Mouse (Mus musculus) embryo, embryonic 11 days (tissue): ENCODE data around the gene Gm11937.
"Not testable (repeated sequence)": the region's sequence is repeated elsewhere in the genome, so short reads cannot be mapped to it uniquely, and the experiment has no call there.

Experiments used
- DNase-seq: peaks from one replicate; pipeline ENCODE4 v3.0.0-alpha.2; 2015

Gene Gm11937

DNA sequence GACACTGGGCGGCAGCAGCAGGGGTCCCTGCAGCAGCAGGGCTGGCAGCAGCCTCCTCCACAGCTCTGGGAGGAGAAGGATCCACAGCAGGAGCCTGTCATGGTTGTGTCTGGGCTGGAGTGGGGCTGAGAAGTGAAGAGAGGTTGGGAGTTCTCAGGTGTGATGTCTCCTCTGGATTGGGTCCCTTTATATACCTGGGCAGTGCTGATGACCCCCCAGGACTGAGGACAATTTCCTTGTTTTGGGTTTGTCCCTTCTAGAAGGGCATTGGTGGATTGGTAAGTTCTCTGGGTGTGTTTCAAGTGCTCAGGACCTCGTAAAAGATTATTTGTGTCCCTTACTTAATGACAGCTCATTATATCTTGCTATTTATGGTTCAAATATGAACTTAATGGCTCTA lies at the start of gene Gm11937:
TSS of gene Gm11937 (minus strand) at position 101 of the 400 bp plus-strand sequence.
- not testable (repeated sequence) for DNase-seq

- no peak for DNase-seq
Observed at GRCm38 (mm10) chr11:99659256-99659655, 49.3 kb upstream of the Gm11937 start.

- not testable (repeated sequence) for DNase-seq
Observed at GRCm38 (mm10) chr11:99658467-99659010, 48.5 kb upstream of the Gm11937 start, which contains the start of gene Gm11563. Gene Gm11563, minus strand, starts transcription at chr11:99658960.

DNA sequence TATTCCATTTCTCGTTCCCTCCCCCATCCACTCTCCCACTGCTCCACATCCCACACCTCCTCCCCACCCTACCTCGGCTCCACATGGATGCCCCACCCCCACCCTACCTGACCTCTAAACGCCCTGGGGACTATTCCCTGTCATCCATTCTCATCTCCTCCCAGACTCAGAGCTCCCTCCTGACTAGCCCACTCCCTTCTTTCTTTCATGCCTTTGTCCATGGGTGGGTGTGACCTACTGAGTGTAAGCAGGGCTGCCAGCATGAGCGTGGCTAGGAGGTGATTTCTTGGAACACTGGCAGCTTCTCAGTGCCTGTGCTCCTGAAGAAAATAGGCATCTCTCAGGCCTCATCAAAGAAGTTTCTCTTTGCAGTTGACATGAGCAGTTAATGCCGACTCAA lies 47.1 kb upstream of the Gm11937 start:
- no peak for DNase-seq

DNA sequence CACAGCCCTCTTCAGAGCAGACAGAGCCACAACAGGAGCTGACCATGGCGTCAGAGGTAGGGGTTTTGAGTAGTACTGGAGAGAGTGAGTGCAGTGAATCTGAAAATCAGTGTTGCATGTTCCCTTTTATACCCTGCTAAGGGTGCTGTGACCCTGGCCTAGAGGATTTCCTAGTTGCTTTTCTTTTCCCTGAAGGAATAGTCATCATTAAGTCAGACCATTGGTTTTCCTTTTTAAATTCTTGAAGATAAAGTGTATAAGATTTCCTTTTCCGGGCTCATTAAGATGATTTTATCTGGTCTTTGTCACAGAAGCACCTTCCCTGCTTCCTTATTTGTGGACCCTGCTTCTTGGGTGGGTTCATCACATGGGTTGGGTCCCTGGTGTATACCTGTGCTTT lies 40.1 kb upstream of the Gm11937 start, which contains the start of gene Gm11555:
TSS of gene Gm11555 (minus strand) at position 101 of the 400 bp plus-strand sequence.
- no peak for DNase-seq

DNA sequence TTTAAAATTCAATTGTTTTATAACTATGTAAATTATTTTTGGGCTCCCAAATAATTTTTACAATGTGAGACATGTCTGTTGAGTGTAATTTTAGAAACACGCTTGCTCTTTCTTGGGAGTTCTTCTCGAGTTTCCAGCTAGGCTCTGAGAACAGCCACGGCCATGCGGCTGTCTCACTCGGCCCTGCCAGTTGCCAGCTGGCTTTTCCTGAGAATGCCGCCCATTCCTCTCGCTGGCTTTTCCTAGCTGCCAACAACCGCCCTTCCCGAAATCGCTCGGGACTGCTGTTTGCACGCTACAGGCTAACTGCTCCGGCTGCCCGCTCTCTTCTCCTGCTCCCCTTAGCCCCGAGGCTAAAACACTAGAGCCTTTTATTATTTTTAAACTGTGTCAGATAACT lies 36.5 kb upstream of the Gm11937 start:
- no peak for DNase-seq

DNA sequence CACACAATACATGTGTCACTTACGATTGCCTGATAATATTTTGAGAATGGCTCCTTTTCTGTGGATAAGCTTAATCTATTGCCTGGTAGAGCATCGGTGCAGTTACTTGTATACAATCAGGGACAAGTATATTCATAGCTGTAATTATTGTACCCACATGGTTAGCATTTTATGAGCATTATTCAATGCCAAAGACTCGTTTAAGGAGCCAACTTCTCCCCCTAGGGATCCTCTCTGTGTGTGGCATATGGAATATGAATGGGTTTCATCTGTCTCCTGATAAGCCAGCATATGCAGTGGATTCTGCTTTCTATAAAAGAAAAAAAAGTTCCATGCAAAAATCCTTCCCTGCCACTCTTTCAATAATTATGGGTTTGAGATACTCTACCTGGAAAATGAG lies 34.4 kb upstream of the Gm11937 start:
- DNase-seq = no peak

- DNase-seq = not testable (repeated sequence)
Observed at GRCm38 (mm10) chr11:99643635-99644139, 33.7 kb upstream of the Gm11937 start, which contains the start of gene Krtap4-7. Gene Krtap4-7, minus strand, starts transcription at chr11:99644089.

- no peak for DNase-seq
Observed at GRCm38 (mm10) chr11:99640926-99641325, 30.9 kb upstream of the Gm11937 start.

GRCm38 (mm10) chr11:99637086-99637485 lies 27.1 kb upstream of the Gm11937 start:
- DNase-seq = no peak

- DNase-seq = no peak
Observed at GRCm38 (mm10) chr11:99634653-99635134, 24.7 kb upstream of the Gm11937 start, which contains the start of gene Krtap4-2. Gene Krtap4-2, minus strand, starts transcription at chr11:99635084.

GRCm38 (mm10) chr11:99633293-99633692 lies 23.3 kb upstream of the Gm11937 start:
- no peak for DNase-seq

DNA sequence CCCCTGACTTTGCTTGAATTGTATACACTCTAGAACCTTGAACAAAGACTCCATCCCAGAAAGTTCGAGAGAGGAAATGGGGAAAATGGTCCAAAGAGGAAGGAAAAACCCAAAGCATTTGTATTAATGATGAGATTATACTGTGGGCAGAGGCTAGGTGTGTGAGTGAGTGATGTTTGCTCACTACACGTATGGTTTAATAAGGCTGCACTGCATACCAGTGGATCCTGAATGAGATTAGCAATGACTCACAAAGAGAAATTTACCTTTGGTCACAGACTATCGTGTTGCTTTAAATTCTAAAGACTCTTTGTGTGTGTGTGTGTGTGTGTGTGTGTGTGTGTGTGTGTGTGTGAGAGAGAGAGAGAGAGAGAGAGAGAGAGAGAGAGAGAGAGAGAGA lies 20.9 kb upstream of the Gm11937 start:
- DNase-seq = no peak

DNA sequence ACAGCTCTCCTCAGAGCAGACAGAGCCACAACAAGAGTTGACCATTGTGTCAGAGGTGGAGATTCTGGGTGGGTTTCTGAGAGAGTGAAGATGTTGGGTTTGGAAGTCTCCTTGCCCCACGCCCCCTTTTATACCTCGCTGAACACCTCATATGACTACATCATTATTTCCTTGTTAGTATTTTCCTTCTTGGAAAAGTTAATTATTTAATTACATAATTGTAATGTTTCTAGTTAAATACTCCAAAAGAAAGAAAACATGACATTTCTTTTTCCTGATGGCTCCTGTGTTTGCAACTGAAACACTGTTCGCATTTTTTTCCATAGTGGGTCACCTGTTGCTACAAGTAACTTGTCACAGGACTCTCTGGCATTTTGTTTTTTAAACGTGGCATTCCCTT lies 18.1 kb upstream of the Gm11937 start, which contains the start of gene Krtap4-1:
TSS of gene Krtap4-1 (minus strand) at position 101 of the 400 bp plus-strand sequence.
- DNase-seq = no peak

DNA sequence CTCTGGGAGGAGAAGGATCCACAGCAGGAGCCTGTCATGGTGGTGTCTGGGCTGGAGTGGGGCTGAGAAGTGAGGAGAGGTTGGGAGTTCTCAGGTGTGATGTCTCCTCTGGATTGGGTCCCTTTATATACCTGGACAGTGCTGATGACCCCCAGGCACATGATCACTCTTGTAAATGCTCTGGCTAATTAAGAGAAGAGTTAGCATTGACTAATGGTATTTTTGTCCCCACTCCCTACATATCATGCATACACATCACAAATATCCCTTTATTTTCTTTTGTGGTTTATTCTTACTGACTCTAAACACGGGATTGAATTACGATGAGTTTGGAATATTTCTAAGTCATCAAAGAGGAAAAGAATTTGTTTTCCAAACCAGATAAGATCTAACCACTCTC lies 10.3 kb upstream of the Gm11937 start, which contains the start of gene Gm11562:
TSS of gene Gm11562 (minus strand) at position 101 of the 400 bp plus-strand sequence.
- no peak for DNase-seq

GRCm38 (mm10) chr11:99614796-99615363 lies 4.9 kb upstream of the Gm11937 start, which contains the start of gene Krtap2-4:
Gene Krtap2-4, minus strand, starts transcription at chr11:99614846.
- DNase-seq = no peak

DNA sequence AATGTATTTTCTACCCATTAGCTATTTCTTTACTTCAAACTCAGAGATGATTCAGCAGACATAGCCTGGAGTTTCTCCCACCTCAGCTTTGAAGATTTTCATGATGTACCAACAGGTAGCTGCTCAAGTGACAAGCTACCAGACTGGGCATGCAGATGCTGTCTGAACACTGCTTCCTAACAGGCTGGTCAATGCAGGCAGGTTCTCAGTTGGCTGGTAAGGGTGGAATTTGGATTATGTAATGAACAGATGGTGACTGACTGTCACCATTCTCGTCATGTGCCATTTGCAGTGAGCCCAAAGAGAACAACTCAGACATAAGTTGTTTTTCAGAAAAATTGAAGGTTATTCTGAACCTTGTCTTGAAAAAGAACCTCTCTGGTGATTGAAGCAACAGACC lies 863 bp downstream of the Gm11937 start:
- DNase-seq = no peak

GRCm38 (mm10) chr11:99603208-99603607 lies 6.8 kb downstream of the Gm11937 start, which contains the start of gene Gm11938:
Gene Gm11938, minus strand, starts transcription at chr11:99603308.
- DNase-seq = not testable (repeated sequence)

- DNase-seq = not testable (repeated sequence)
Observed at GRCm38 (mm10) chr11:99597742-99598141, 12.2 kb downstream of the Gm11937 start, which contains the start of gene Krtap9-3. Gene Krtap9-3, minus strand, starts transcription at chr11:99598105.

DNA sequence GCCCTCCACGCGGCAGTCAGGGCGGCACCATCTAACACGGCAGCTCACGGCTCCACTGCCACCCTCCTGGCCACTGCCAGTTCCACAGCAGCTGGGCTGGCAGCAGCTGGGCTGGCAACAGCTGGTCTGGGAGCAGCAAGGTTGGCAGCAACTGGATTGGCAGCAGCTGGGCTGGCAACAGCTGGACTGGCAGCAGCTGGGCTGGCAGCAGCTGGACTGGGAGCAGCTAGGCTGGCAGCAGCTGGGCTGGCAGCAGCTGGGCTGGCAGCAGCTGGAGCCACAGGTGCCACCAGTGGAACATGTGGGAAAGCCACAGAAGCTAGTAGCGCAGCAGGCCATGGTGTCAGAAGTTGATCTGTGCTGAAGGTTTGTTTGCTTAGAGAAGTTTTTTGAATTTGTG lies 19.0 kb downstream of the Gm11937 start, which contains the start of gene Krtap1-3:
TSS of gene Krtap1-3 (minus strand) at position 359 of the 400 bp plus-strand sequence.
- no peak for DNase-seq

- DNase-seq = no peak
Observed at GRCm38 (mm10) chr11:99585096-99585495, 24.9 kb downstream of the Gm11937 start.

GRCm38 (mm10) chr11:99583245-99583704 lies 26.7 kb downstream of the Gm11937 start, which contains the start of gene Krtap1-4:
Gene Krtap1-4, minus strand, starts transcription at chr11:99583654.
- no peak for DNase-seq

- DNase-seq = no peak
Observed at GRCm38 (mm10) chr11:99581564-99581963, 28.4 kb downstream of the Gm11937 start.
